Mouse (Mus musculus) hindbrain, embryonic 10.5 days (tissue): ENCODE data around the gene Ncbp1. TPM values are rescaled to one million over a fixed set of nuclear protein-coding genes. Genes with fewer than 3 reads are reported as not detected.

Source experiments
- DNase-seq: peaks from one replicate; pipeline ENCODE4 v3.0.0-alpha.2; 2017; ENCODE audit warnings: low spot score
- H3K27ac ChIP-seq: fragments of 300-500 bp; sonication (generic); 2 replicates; pipeline ENCODE4 v1.5.1; 2016; ENCODE audit warnings: mild to moderate bottlenecking, moderate library complexity
- H3K27me3 ChIP-seq: fragments of 300-500 bp; sonication (generic); 2 replicates; pipeline ENCODE4 v1.6.1; 2016; ENCODE audit warnings: mild to moderate bottlenecking; ENCODE audit not compliant: poor library complexity, insufficient read depth, severe bottlenecking
- H3K36me3 ChIP-seq: fragments of 300-500 bp; sonication (generic); 2 replicates; pipeline ENCODE4 v1.6.1; 2016; ENCODE audit warnings: mild to moderate bottlenecking, moderate library complexity
- H3K4me1 ChIP-seq: fragments of 300-500 bp; sonication (generic); replicated peaks from 2 replicates; pipeline ENCODE4 v1.6.1; 2016; ENCODE audit warnings: mild to moderate bottlenecking
- H3K4me3 ChIP-seq: fragments of 300-500 bp; sonication (generic); 2 replicates; pipeline ENCODE4 v1.5.1; 2016; ENCODE audit warnings: mild to moderate bottlenecking, moderate library complexity
- H3K9me3 ChIP-seq: fragments of 300-500 bp; sonication (generic); 2 replicates; pipeline ENCODE4 v1.6.1; 2016; ENCODE audit warnings: mild to moderate bottlenecking, moderate library complexity
- WGBS: fragments of 180-500 bp; shearing (Covaris S2); methylation state at CpG from one replicate; pipeline ENCODE4 v1.1.7; 2016; 5-methylcytosine and 5-hydroxymethylcytosine counted together
- polyA plus RNA-seq: library from polyadenylated mRNA; unstranded; fragments of >200 nt; fragmentation: Nextera tagmentation; extraction: Ambion mirVana; gene quantifications from 2 replicates; pipeline ENCODE4 v1.2.1, GENCODE M21; 2016

Gene Ncbp1
- polyA plus RNA-seq, 1 experiment from 2014 or later: 108 TPM

- no peak for DNase-seq
- Histone ChIP-seq H3K27ac (no peak overlapping the region), H3K4me1 (peaks cover 14% of the 10 kb centered on the region), H3K27me3 (no peaks in the 10 kb centered on the region), H3K9me3 (no peaks in the 10 kb centered on the region; the same call in 1 of the 2 replicates), H3K36me3 (peaks cover 64% of the 10 kb centered on the region), H3K4me3 (no peak overlapping the region)
- WGBS: 76% methylated on average over 3 of the region's 3 CpGs
These were observed 5.9 kb downstream of the Ncbp1 start for GRCm38 (mm10) chr4:46144323-46144722.

GRCm38 (mm10) chr4:46146881-46147280 lies 8.5 kb downstream of the Ncbp1 start:
- Histone ChIP-seq H3K27me3 (no peaks in the 10 kb centered on the region), H3K4me3 (no peak overlapping the region), H3K9me3 (no peaks in the 10 kb centered on the region; the same call in 1 of the 2 replicates), H3K4me1 (no peaks in the 10 kb centered on the region), H3K27ac (no peak overlapping the region), H3K36me3 (peaks cover 89% of the 10 kb centered on the region)
- WGBS: 96% methylated on average over 1 of the region's 1 CpGs
- DNase-seq: no peak

GRCm38 (mm10) chr4:46151903-46152544 lies 13.6 kb downstream of the Ncbp1 start:
- Histone ChIP-seq H3K27me3 (no peaks in the 10 kb centered on the region), H3K9me3 (no peaks in the 10 kb centered on the region), H3K4me1 (no peaks in the 10 kb centered on the region), H3K4me3 (no peak overlapping the region), H3K27ac (no peak overlapping the region), H3K36me3 (peaks cover 98% of the 10 kb centered on the region)
- 92% methylated on average over 12 of the region's 12 CpGs for WGBS
- no peak for DNase-seq

- peaks cover 100% of the 10 kb centered on the region for H3K36me3 ChIP-seq
- H3K4me3 ChIP-seq: no peak overlapping the region
- H3K27ac ChIP-seq: no peak overlapping the region
- H3K27me3 ChIP-seq: no peaks in the 10 kb centered on the region
- no peaks in the 10 kb centered on the region for H3K9me3 ChIP-seq
- DNase-seq: no peak
- 91% methylated on average over 2 of the region's 2 CpGs for WGBS
- H3K4me1 ChIP-seq: no peaks in the 10 kb centered on the region
These were observed 25.6 kb downstream of the Ncbp1 start for GRCm38 (mm10) chr4:46164027-46164426.

- Histone ChIP-seq H3K27ac (no peak overlapping the region), H3K36me3 (peaks cover 100% of the 10 kb centered on the region), H3K27me3 (no peaks in the 10 kb centered on the region), H3K9me3 (no peaks in the 10 kb centered on the region), H3K4me1 (no peaks in the 10 kb centered on the region), H3K4me3 (no peak overlapping the region)
- 95% methylated on average over 5 of the region's 5 CpGs for whole genome bisulfite sequencing
- no peak for DNase-seq
These were observed 27.4 kb downstream of the Ncbp1 start for GRCm38 (mm10) chr4:46165831-46166230.

GRCm38 (mm10) chr4:46171761-46172160 lies 33.3 kb downstream of the Ncbp1 start:
- Histone ChIP-seq H3K4me3 (no peak overlapping the region), H3K27ac (no peak overlapping the region), H3K36me3 (peaks cover 100% of the 10 kb centered on the region), H3K4me1 (no peaks in the 10 kb centered on the region), H3K27me3 (no peaks in the 10 kb centered on the region), H3K9me3 (no peaks in the 10 kb centered on the region)
- 88% methylated on average over 7 of the region's 7 CpGs for WGBS
- no peak for DNase-seq

- Histone ChIP-seq H3K27me3 (no peaks in the 10 kb centered on the region), H3K36me3 (peaks cover 100% of the 10 kb centered on the region), H3K9me3 (no peaks in the 10 kb centered on the region), H3K27ac (no peak overlapping the region), H3K4me3 (no peak overlapping the region), H3K4me1 (no peaks in the 10 kb centered on the region)
- no peak for DNase-seq
- WGBS: 73% methylated on average over 4 of the region's 4 CpGs
These were observed 37.9 kb downstream of the Ncbp1 start for GRCm38 (mm10) chr4:46176313-46176712.

GRCm38 (mm10) chr4:46177018-46177417 lies 38.6 kb downstream of the Ncbp1 start:
- Histone ChIP-seq H3K4me3 (no peak overlapping the region), H3K36me3 (peaks cover 100% of the 10 kb centered on the region), H3K4me1 (no peaks in the 10 kb centered on the region), H3K27ac (no peak overlapping the region), H3K27me3 (no peaks in the 10 kb centered on the region), H3K9me3 (no peaks in the 10 kb centered on the region)
- DNase-seq: no peak
- 90% methylated on average over 5 of the region's 5 CpGs for WGBS

- H3K27ac ChIP-seq: no peak overlapping the region
- no peaks in the 10 kb centered on the region for H3K4me1 ChIP-seq
- 85% methylated on average over 7 of the region's 7 CpGs for WGBS
- no peaks in the 10 kb centered on the region for H3K27me3 ChIP-seq
- DNase-seq: no peak
- H3K9me3 ChIP-seq: no peaks in the 10 kb centered on the region
- H3K4me3 ChIP-seq: no peak overlapping the region
- peaks cover 100% of the 10 kb centered on the region for H3K36me3 ChIP-seq
These were observed 39.1 kb downstream of the Ncbp1 start for GRCm38 (mm10) chr4:46177496-46177895.

GRCm38 (mm10) chr4:46181168-46181567 lies 42.8 kb downstream of the Ncbp1 start:
- Histone ChIP-seq H3K27ac (no peak overlapping the region), H3K27me3 (no peaks in the 10 kb centered on the region), H3K4me1 (no peaks in the 10 kb centered on the region), H3K4me3 (no peak overlapping the region), H3K36me3 (peaks cover 99% of the 10 kb centered on the region), H3K9me3 (no peaks in the 10 kb centered on the region)
- 70% methylated on average over 6 of the region's 6 CpGs for WGBS
- DNase-seq: peak; percentile 22

GRCm38 (mm10) chr4:46182181-46182580 lies 43.8 kb downstream of the Ncbp1 start:
- peaks cover 94% of the 10 kb centered on the region for H3K36me3 ChIP-seq

GRCm38 (mm10) chr4:46185423-46185822 lies 47.0 kb downstream of the Ncbp1 start:
- WGBS: 88% methylated on average over 8 of the region's 8 CpGs
- no peak for DNase-seq
- Histone ChIP-seq H3K27me3 (no peaks in the 10 kb centered on the region), H3K27ac (no peak overlapping the region), H3K36me3 (peaks cover 93% of the 10 kb centered on the region), H3K9me3 (no peaks in the 10 kb centered on the region), H3K4me1 (no peaks in the 10 kb centered on the region), H3K4me3 (no peak overlapping the region)

More at GRCm38 (mm10) chr4:46182181-46182580, 43.8 kb downstream of the Ncbp1 start:
- DNase-seq: no peak
- H3K4me1 ChIP-seq: no peaks in the 10 kb centered on the region
- H3K4me3 ChIP-seq: no peak overlapping the region
- H3K9me3 ChIP-seq: no peaks in the 10 kb centered on the region
- 88% methylated on average over 7 of the region's 7 CpGs for WGBS
- H3K27me3 ChIP-seq: no peaks in the 10 kb centered on the region
- no peak overlapping the region for H3K27ac ChIP-seq

GRCm38 (mm10) chr4:46185890-46186289 lies 47.5 kb downstream of the Ncbp1 start:
- Histone ChIP-seq H3K27me3 (no peaks in the 10 kb centered on the region), H3K36me3 (peaks cover 93% of the 10 kb centered on the region), H3K27ac (no peak overlapping the region), H3K4me3 (no peak overlapping the region), H3K9me3 (no peaks in the 10 kb centered on the region), H3K4me1 (no peaks in the 10 kb centered on the region)
- 86% methylated on average over 9 of the region's 9 CpGs for WGBS
- no peak for DNase-seq

- no peak for DNase-seq
- Histone ChIP-seq H3K27me3 (no peaks in the 10 kb centered on the region), H3K9me3 (no peaks in the 10 kb centered on the region), H3K4me3 (no peak overlapping the region), H3K27ac (no peak overlapping the region), H3K36me3 (peaks cover 93% of the 10 kb centered on the region), H3K4me1 (no peaks in the 10 kb centered on the region)
- 88% methylated on average over 3 of the region's 3 CpGs for WGBS
These were observed 48.1 kb downstream of the Ncbp1 start for GRCm38 (mm10) chr4:46186466-46186865.
